Mouse (Mus musculus) stomach, embryonic 15.5 days (tissue): ENCODE measurements around the gene Cdkn2aipnl. TPM values are rescaled to one million over a fixed set of nuclear protein-coding genes. Genes with fewer than 3 reads are reported as not detected.

Experiments used
- ATAC-seq: fragments of 200-750 bp; cut with Nextera tagmentation; 2 replicates; pipeline ENCODE4 v1.8.0; 2017; ENCODE audit warnings: low read depth, moderate number of reproducible peaks, moderate TSS enrichment; ENCODE audit not compliant: insufficient read depth, low FRiP score
- H3K27ac ChIP-seq: fragments of 300-500 bp; sonication (generic); 2 replicates; pipeline ENCODE4 v1.5.1; 2015; ENCODE audit warnings: mild to moderate bottlenecking, inconsistent platforms
- H3K27me3 ChIP-seq: fragments of 300-500 bp; sonication (generic); replicated peaks from 2 replicates; pipeline ENCODE4 v1.6.1; 2015; ENCODE audit warnings: inconsistent platforms
- H3K36me3 ChIP-seq: fragments of 300-500 bp; sonication (generic); 2 replicates; pipeline ENCODE4 v1.6.1; 2015; ENCODE audit warnings: inconsistent platforms
- H3K4me1 ChIP-seq: fragments of 300-500 bp; sonication (generic); 2 replicates; pipeline ENCODE4 v1.6.1; 2015; ENCODE audit warnings: inconsistent platforms
- H3K4me2 ChIP-seq: fragments of 300-500 bp; sonication (generic); 2 replicates; pipeline ENCODE4 v1.6.1; 2015; ENCODE audit warnings: mild to moderate bottlenecking, inconsistent platforms
- H3K4me3 ChIP-seq: fragments of 300-500 bp; sonication (generic); replicated peaks from 2 replicates; pipeline ENCODE4 v1.5.1; 2015; ENCODE audit warnings: inconsistent platforms
- H3K9ac ChIP-seq: fragments of 300-500 bp; sonication (generic); 2 replicates; pipeline ENCODE4 v1.6.1; 2015; ENCODE audit warnings: inconsistent platforms
- H3K9me3 ChIP-seq: fragments of 300-500 bp; sonication (generic); 2 replicates; pipeline ENCODE4 v1.6.1; 2016; ENCODE audit warnings: inconsistent platforms
- WGBS: fragments of 180-500 bp; shearing (Covaris S2); methylation state at CpG from one replicate; pipeline ENCODE4 v1.1.7; 2015; 5-methylcytosine and 5-hydroxymethylcytosine counted together
- polyA plus RNA-seq: library from polyadenylated mRNA; unstranded; fragments of >200 nt; fragmentation: Nextera tagmentation; extraction: Ambion mirVana; gene quantifications from 2 replicates; pipeline ENCODE4 v1.2.1, GENCODE M21; 2015

Gene Cdkn2aipnl
- polyA plus RNA-seq, 1 experiment from 2014 or later, result 82.0 TPM

GRCm38 (mm10) chr11:51935636-51936434 lies 31.6 kb upstream of the Cdkn2aipnl start:
- WGBS, result 56% methylated on average over 5 of the region's 5 CpGs
- Histone ChIP-seq H3K9me3 (no peaks in the 10 kb centered on the region), H3K36me3 (no peaks in the 10 kb centered on the region), H3K4me1 (0 out of 2 replicates have a peak, but pooled peaks cover 2% of the 10 kb centered on the region), H3K4me3 (no peak overlapping the region), H3K4me2 (no peak overlapping the region), H3K9ac (no peak overlapping the region), H3K27me3 (no peaks in the 10 kb centered on the region), H3K27ac (no peak overlapping the region)
- ATAC-seq, result no peak

GRCm38 (mm10) chr11:51937361-51937781 lies 30.1 kb upstream of the Cdkn2aipnl start:
- H3K9me3 ChIP-seq, result no peaks in the 10 kb centered on the region
- no peak for ATAC-seq
- H3K4me3 ChIP-seq, result no peak overlapping the region
- 0 out of 2 replicates have a peak, but pooled peaks cover 2% of the 10 kb centered on the region for H3K4me1 ChIP-seq
- no peak overlapping the region for H3K9ac ChIP-seq
- WGBS, result 59% methylated on average over 6 of the region's 6 CpGs
- no peaks in the 10 kb centered on the region for H3K27me3 ChIP-seq
- H3K4me2 ChIP-seq, result no peak overlapping the region
- H3K36me3 ChIP-seq, result no peaks in the 10 kb centered on the region
- H3K27ac ChIP-seq, result no peak overlapping the region

GRCm38 (mm10) chr11:51938817-51939589 lies 28.5 kb upstream of the Cdkn2aipnl start:
- Histone ChIP-seq H3K4me1 (peaks cover 6% of the 10 kb centered on the region; the same call in 1 of the 2 replicates), H3K4me2 (no peak overlapping the region), H3K36me3 (no peaks in the 10 kb centered on the region), H3K27me3 (no peaks in the 10 kb centered on the region), H3K4me3 (no peak overlapping the region), H3K9ac (no peak overlapping the region), H3K27ac (no peak overlapping the region), H3K9me3 (no peaks in the 10 kb centered on the region)
- WGBS, result 80% methylated on average over 12 of the region's 12 CpGs
- no peak for ATAC-seq

- Histone ChIP-seq H3K4me1 (peaks cover 6% of the 10 kb centered on the region; the same call in 1 of the 2 replicates), H3K9ac (no peak overlapping the region), H3K27ac (no peak overlapping the region), H3K4me2 (no peak overlapping the region), H3K36me3 (no peaks in the 10 kb centered on the region), H3K27me3 (no peaks in the 10 kb centered on the region), H3K4me3 (no peak overlapping the region), H3K9me3 (no peaks in the 10 kb centered on the region)
- WGBS, result 63% methylated on average over 8 of the region's 8 CpGs
- no peak for ATAC-seq
Observed at GRCm38 (mm10) chr11:51939590-51939955, 27.9 kb upstream of the Cdkn2aipnl start.

GRCm38 (mm10) chr11:51940511-51940955 lies 26.9 kb upstream of the Cdkn2aipnl start:
- no peaks in the 10 kb centered on the region for H3K27me3 ChIP-seq
- H3K36me3 ChIP-seq, result no peaks in the 10 kb centered on the region
- H3K4me2 ChIP-seq, result no peak overlapping the region
- no peak overlapping the region for H3K9ac ChIP-seq
- H3K4me1 ChIP-seq, result peaks cover 8% of the 10 kb centered on the region; the same call in 1 of the 2 replicates
- H3K4me3 ChIP-seq, result no peak overlapping the region
- ATAC-seq, result no peak
- no peaks in the 10 kb centered on the region for H3K9me3 ChIP-seq
- H3K27ac ChIP-seq, result no peak overlapping the region
- WGBS, result 56% methylated on average over 13 of the region's 13 CpGs

GRCm38 (mm10) chr11:51942602-51943499 lies 24.6 kb upstream of the Cdkn2aipnl start:
- Histone ChIP-seq H3K4me3 (no peak overlapping the region), H3K36me3 (no peaks in the 10 kb centered on the region), H3K9me3 (no peaks in the 10 kb centered on the region), H3K4me2 (no peak overlapping the region), H3K4me1 (peaks cover 8% of the 10 kb centered on the region; the same call in 1 of the 2 replicates), H3K27ac (peak overlapping the region; percentile 6; the same call in 1 of the 2 replicates), H3K9ac (no peak overlapping the region), H3K27me3 (no peaks in the 10 kb centered on the region)
- ATAC-seq, result no peak
- WGBS, result 51% methylated on average over 15 of the region's 15 CpGs

- H3K27me3 ChIP-seq, result no peaks in the 10 kb centered on the region
- H3K4me2 ChIP-seq, result no peak overlapping the region
Observed at GRCm38 (mm10) chr11:51943500-51943841, 24.0 kb upstream of the Cdkn2aipnl start.

GRCm38 (mm10) chr11:51944239-51944638 lies 23.2 kb upstream of the Cdkn2aipnl start:
- Histone ChIP-seq H3K4me2 (no peak overlapping the region), H3K27me3 (no peaks in the 10 kb centered on the region), H3K9me3 (no peaks in the 10 kb centered on the region), H3K36me3 (no peaks in the 10 kb centered on the region), H3K4me3 (no peak overlapping the region), H3K27ac (no peak overlapping the region), H3K9ac (no peak overlapping the region), H3K4me1 (peaks cover 8% of the 10 kb centered on the region; the same call in 1 of the 2 replicates)
- 80% methylated on average over 3 of the region's 3 CpGs for WGBS
- no peak for ATAC-seq

More at GRCm38 (mm10) chr11:51943500-51943841, 24.0 kb upstream of the Cdkn2aipnl start:
- Histone ChIP-seq H3K36me3 (no peaks in the 10 kb centered on the region), H3K9ac (no peak overlapping the region), H3K4me3 (no peak overlapping the region), H3K9me3 (no peaks in the 10 kb centered on the region), H3K4me1 (peaks cover 8% of the 10 kb centered on the region; the same call in 1 of the 2 replicates), H3K27ac (peak overlapping the region; percentile 6; the same call in 1 of the 2 replicates)
- 53% methylated on average over 6 of the region's 6 CpGs for WGBS
- ATAC-seq, result no peak

GRCm38 (mm10) chr11:51945548-51945947 lies 21.9 kb upstream of the Cdkn2aipnl start:
- Histone ChIP-seq H3K9ac (no peak overlapping the region), H3K27ac (no peak overlapping the region), H3K9me3 (no peaks in the 10 kb centered on the region), H3K4me1 (peaks cover 6% of the 10 kb centered on the region; the same call in 1 of the 2 replicates), H3K36me3 (no peaks in the 10 kb centered on the region), H3K4me3 (no peak overlapping the region), H3K27me3 (no peaks in the 10 kb centered on the region), H3K4me2 (no peak overlapping the region)
- ATAC-seq, result no peak
- 11% methylated on average over 8 of the region's 8 CpGs for WGBS

- H3K4me1 ChIP-seq, result peaks cover 6% of the 10 kb centered on the region; the same call in 1 of the 2 replicates
- H3K4me3 ChIP-seq, result no peak overlapping the region
- ATAC-seq, result no peak
- no peak overlapping the region for H3K4me2 ChIP-seq
- H3K9me3 ChIP-seq, result no peaks in the 10 kb centered on the region
- H3K27ac ChIP-seq, result no peak overlapping the region
- 71% methylated on average over 6 of the region's 6 CpGs for WGBS
- no peaks in the 10 kb centered on the region for H3K36me3 ChIP-seq
- no peak overlapping the region for H3K9ac ChIP-seq
- no peaks in the 10 kb centered on the region for H3K27me3 ChIP-seq
Observed at GRCm38 (mm10) chr11:51946144-51946543, 21.3 kb upstream of the Cdkn2aipnl start.

GRCm38 (mm10) chr11:51949155-51949840 lies 18.2 kb upstream of the Cdkn2aipnl start:
- H3K36me3 ChIP-seq, result no peaks in the 10 kb centered on the region

More at GRCm38 (mm10) chr11:51949155-51949840, 18.2 kb upstream of the Cdkn2aipnl start:
- no peak for ATAC-seq
- H3K9me3 ChIP-seq, result no peaks in the 10 kb centered on the region
- no peaks in the 10 kb centered on the region for H3K27me3 ChIP-seq
- no peak overlapping the region for H3K9ac ChIP-seq
- H3K4me3 ChIP-seq, result no peak overlapping the region
- no peak overlapping the region for H3K4me2 ChIP-seq
- H3K27ac ChIP-seq, result no peak overlapping the region
- H3K4me1 ChIP-seq, result 0 out of 2 replicates have a peak, but pooled peaks cover 2% of the 10 kb centered on the region
- WGBS, result 64% methylated on average over 9 of the region's 9 CpGs
